Mouse (Mus musculus): ENCODE measurements around the gene Cntfr.

Cntfr gene

GRCm38 (mm10) chr4:41696930-41697841 is at the start of gene Cntfr:
Gene Cntfr, minus strand, starts transcription at chr4:41697089.
- peak; percentile 77 to 85 for DNase-seq (ENCODE audit: low spot score in 2 of 2)

GRCm38 (mm10) chr4:41745021-41745420 is 48.1 kb upstream of the Cntfr start:
- no peak for DNase-seq (ENCODE audit: low spot score in 2 of 2)

GRCm38 (mm10) chr4:41744131-41744530 is 47.2 kb upstream of the Cntfr start:
- DNase-seq (ENCODE audit: low spot score in 2 of 2), result no peak

GRCm38 (mm10) chr4:41741158-41741560 is 44.3 kb upstream of the Cntfr start:
- peak; percentile 90 to 93 for DNase-seq (ENCODE audit: low spot score in 2 of 2)

GRCm38 (mm10) chr4:41740380-41741157 is 43.7 kb upstream of the Cntfr start:
- no peak for DNase-seq (ENCODE audit: low spot score in 2 of 2)

- no peak for DNase-seq (ENCODE audit: low spot score in 2 of 2)
These were observed 42.4 kb upstream of the Cntfr start for GRCm38 (mm10) chr4:41739260-41739659.

- DNase-seq (ENCODE audit: low spot score in 2 of 2), result no peak
These were observed 41.3 kb upstream of the Cntfr start for GRCm38 (mm10) chr4:41738256-41738603.

GRCm38 (mm10) chr4:41737602-41738255 is 40.8 kb upstream of the Cntfr start:
- DNase-seq (ENCODE audit: low spot score in 2 of 2), result peak; percentile 66 to 79

GRCm38 (mm10) chr4:41731052-41731765 is 34.3 kb upstream of the Cntfr start, which contains the start of gene Arid3c:
Gene Arid3c, minus strand, starts transcription at chr4:41731142.
- no peak for DNase-seq (ENCODE audit: low spot score in 2 of 2)

- DNase-seq (ENCODE audit: low spot score in 2 of 2), result no peak
These were observed 30.1 kb upstream of the Cntfr start for GRCm38 (mm10) chr4:41726826-41727621.

GRCm38 (mm10) chr4:41722918-41723351 is 26.0 kb upstream of the Cntfr start, which contains the start of gene Dctn3:
Gene Dctn3, minus strand, starts transcription at chr4:41723170.
- DNase-seq (ENCODE audit: low spot score in 2 of 2), result peak; percentile 79 to 88

- DNase-seq (ENCODE audit: low spot score in 2 of 2), result no peak
These were observed 19.9 kb upstream of the Cntfr start for GRCm38 (mm10) chr4:41716834-41717233.

- no peak for DNase-seq (ENCODE audit: low spot score in 2 of 2)
These were observed 18.7 kb upstream of the Cntfr start for GRCm38 (mm10) chr4:41715596-41715995.

GRCm38 (mm10) chr4:41715082-41715481 is 18.2 kb upstream of the Cntfr start:
- no peak for DNase-seq (ENCODE audit: low spot score in 2 of 2)

- DNase-seq (ENCODE audit: low spot score in 2 of 2), result peak in 1 of 2 experiments; percentile 67
These were observed 17.4 kb upstream of the Cntfr start for GRCm38 (mm10) chr4:41714276-41714675.

GRCm38 (mm10) chr4:41713197-41714067 is 16.5 kb upstream of the Cntfr start, which contains the start of gene Rpp25l:
Gene Rpp25l, minus strand, starts transcription at chr4:41713534.
- peak; percentile 76 to 78 for DNase-seq (ENCODE audit: low spot score in 2 of 2)

- no peak for DNase-seq (ENCODE audit: low spot score in 2 of 2)
These were observed 15.7 kb upstream of the Cntfr start for GRCm38 (mm10) chr4:41712421-41713196.

GRCm38 (mm10) chr4:41711705-41712375 is 15.0 kb upstream of the Cntfr start:
- DNase-seq (ENCODE audit: low spot score in 2 of 2), result no peak

Measured in urinary bladder, postnatal 36 days (tissue).